Mouse (Mus musculus): ENCODE measurements around the gene Cldn9.

Gene Cldn9

DNA sequence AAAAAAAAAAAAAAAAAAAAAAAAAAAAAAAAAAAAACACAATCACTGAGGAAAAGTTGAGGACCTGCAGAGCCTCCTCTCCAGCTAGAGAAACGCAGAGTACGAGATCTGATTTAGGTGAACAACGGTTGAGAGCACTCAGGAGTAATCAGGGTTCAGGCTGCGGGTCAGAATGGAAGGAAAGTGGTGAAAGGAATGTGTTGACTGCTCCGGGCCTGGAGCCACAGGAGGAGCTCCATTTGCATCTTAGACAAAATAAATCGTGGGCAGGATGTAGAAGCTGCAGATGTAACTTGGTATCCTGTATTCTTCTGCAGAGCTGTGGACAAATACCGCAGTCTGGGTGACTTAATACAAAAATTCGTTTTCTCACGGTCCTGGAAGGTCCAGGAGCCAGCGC, 37.9 kb downstream of the Cldn9 start:
- no peak for DNase-seq (ENCODE audit: low spot score)

DNA sequence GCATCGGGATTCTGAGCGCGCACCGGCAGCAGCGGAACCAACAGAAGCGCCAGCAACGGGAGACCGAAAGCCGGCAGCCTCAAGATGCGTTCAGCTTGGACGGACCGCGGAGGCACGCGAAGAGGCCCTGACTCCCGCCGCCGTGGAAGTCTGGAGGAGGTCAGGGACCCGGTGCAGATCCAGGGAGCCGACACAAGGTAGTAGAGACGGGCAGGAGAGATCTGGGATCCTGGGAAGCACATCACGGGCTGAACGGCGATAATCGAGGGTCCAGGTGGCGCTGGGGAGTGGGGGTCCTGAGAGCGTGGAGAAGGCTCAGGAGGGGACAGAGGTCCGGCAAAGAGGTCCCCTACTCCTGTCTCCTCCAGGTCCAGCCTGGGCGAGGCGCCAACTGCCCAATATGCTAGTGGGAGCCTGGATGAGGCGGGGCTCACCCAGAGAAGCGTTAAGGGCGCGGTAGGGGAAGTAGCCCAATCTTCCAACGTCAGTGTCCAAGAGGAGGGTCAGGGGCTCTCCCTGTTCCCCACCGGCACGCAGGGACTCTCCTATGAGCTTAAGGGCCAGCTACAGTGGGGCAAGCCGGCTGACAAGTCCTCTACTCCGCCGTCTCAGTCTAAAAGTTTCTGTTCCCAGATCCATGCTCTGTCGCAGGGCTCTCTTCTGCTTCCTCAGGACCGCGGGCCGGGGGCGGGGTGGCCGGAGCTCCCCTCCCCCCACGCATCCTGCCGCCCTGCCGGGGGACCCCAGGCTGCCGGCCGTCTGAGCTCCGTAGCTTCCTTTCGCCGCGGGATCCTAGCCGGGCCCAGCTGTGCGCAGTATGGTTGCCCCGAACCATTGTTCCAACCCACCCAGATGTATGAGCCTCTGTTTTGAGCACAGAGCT, 39.0 kb downstream of the Cldn9 start, which contains the start of gene Mmp25:
TSS of gene Mmp25 (minus strand) at position 665 of the 883 bp plus-strand sequence.
- no peak for DNase-seq (ENCODE audit: low spot score)
